ENCODE assay signal across 22 mouse cellular contexts in the genomic region with DNA sequence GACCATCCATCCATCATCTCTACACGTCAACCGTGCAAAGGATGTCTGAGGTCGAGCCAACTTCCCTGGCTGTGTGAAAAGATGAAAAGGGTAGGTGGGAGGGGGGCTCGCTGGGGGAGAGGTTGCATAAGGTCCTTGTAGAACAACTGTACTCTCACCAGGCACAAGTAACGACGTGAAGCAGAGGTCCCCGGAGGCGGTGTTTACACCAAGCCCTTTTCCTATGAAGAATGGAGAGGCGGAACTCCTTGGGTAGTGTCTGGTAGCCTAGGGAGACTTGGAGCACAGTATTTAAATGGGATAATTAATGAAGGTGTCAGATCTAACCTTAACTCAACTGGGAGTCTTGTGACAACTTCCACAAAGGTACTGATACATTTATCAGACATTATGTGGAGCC. TPM values are rescaled to one million over a fixed set of nuclear protein-coding genes. Genes with fewer than 3 reads are reported as not detected.
"Had no signal": no experiment of that assay in that cellular context is flagged by ENCODE, and none has a peak within 500 bp of the region (broad histone marks: within the 10 kb centered on the region; RNA-seq: fewer than 3 reads in every experiment).

No protein-coding gene starts in this region.

- H3K36me3 ChIP-seq: neural tube, embryonic 12.5 days; neural tube, embryonic 13.5 days; neural tube, embryonic 15.5 days; stomach, embryonic 15.5 days had no signal

- H3K9ac ChIP-seq: neural tube, embryonic 12.5 days; neural tube, embryonic 13.5 days; neural tube, embryonic 15.5 days; stomach, embryonic 15.5 days had no signal

- H3K27me3 ChIP-seq: neural tube, embryonic 12.5 days; neural tube, embryonic 13.5 days; neural tube, embryonic 15.5 days; stomach, embryonic 15.5 days had no signal

- H3K4me1 ChIP-seq: neural tube, embryonic 12.5 days; neural tube, embryonic 13.5 days; neural tube, embryonic 15.5 days; stomach, embryonic 15.5 days had no signal

- H3K27ac ChIP-seq: neural tube, embryonic 12.5 days; neural tube, embryonic 13.5 days; neural tube, embryonic 15.5 days; stomach, embryonic 15.5 days had no signal

- H3K4me3 ChIP-seq: neural tube, embryonic 12.5 days; neural tube, embryonic 13.5 days; neural tube, embryonic 15.5 days; stomach, embryonic 15.5 days had no signal

- H3K4me2 ChIP-seq: neural tube, embryonic 12.5 days; neural tube, embryonic 13.5 days; neural tube, embryonic 15.5 days; stomach, embryonic 15.5 days had no signal

- H3K9me3 ChIP-seq: neural tube, embryonic 12.5 days; neural tube, embryonic 15.5 days; stomach, embryonic 15.5 days had no signal

- DNase-seq: retina, postnatal 1 day; right cerebral cortex, adult 18-20 months; right cerebral cortex, postnatal 14 days; right cerebral cortex, postnatal 25 days; right cerebral cortex, postnatal 4 days; spleen, adult 18-20 months; thymus, adult 18-20 months; thymus, adult 2 months; thymus, postnatal 14 days; thymus, postnatal 25 days; thymus, postnatal 36 days; thymus, postnatal 4 days had no signal

RNA-seq across cellular contexts. Expression of a gene that starts 28.2 kb away (rescaled TPM):
- polyA plus RNA-seq: small intestine, adult 2 months; spleen, adult 2 months; stomach, embryonic 14.5 days; stomach, embryonic 15.5 days; stomach, embryonic 16.5 days; thymus, postnatal 0 days; urinary bladder, adult 2 months had no signal
